Mouse (Mus musculus): Measurements from ENCODE around the gene Arpc5l. TPM values are rescaled to one million over a fixed set of nuclear protein-coding genes. Genes with fewer than 3 reads are reported as not detected.
A peak's percentile ranks its signal among the peaks of the same experiment; 100 is the strongest.

The Arpc5l gene
- total RNA-seq (2017) = 61.2 and 64.3 TPM in 2 replicates

DNA sequence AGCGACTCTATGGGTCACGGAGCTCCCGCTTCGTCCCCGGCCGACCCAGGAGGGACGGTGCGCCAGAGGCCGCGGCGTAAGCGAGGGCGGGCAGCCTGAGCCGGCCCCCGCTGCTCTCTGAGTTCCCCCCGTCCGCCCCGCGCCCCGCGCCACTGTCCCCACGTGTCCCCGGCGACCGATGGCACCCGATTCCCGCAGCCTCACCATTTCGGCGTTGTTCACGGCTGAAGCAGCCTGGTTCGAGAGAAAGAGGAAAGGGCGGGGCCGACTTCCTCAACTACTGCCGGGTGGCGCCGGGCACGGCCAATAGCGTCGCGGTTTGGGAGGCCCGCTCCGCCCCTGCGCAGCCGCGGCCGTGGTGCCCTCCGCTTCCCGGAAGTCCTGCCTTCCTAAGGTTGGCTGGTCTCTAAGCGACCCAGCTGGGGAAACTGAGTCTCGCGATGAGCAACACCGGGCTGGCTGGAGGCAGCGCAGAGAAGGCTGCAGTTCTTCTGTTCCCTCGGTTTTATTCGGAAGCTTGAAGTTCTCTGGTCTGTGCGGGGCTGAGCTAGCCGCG lies at the start of gene Arpc5l:
Arpc5l (plus strand) TSS at position 469 of the 556 bp plus-strand sequence.
- ATAC-seq (replicated peaks in 1 of 2; ENCODE audit: insufficient read depth in 1 of 2, low FRiP score in 2 of 2, low TSS enrichment in 1 of 2, low read depth in 1 of 2, poor library complexity in 2 of 2, severe bottlenecking in 2 of 2) = peak; percentile 81 to 83

GRCm38 (mm10) chr2:38956062-38956461 lies 49.1 kb upstream of the Arpc5l start:
- ATAC-seq (replicated peaks in 1 of 2; ENCODE audit: insufficient read depth in 1 of 2, low FRiP score in 2 of 2, low TSS enrichment in 1 of 2, low read depth in 1 of 2, poor library complexity in 2 of 2, severe bottlenecking in 2 of 2) = no peak

GRCm38 (mm10) chr2:38957671-38958223 lies 47.4 kb upstream of the Arpc5l start:
- ATAC-seq (replicated peaks in 1 of 2; ENCODE audit: insufficient read depth in 1 of 2, low FRiP score in 2 of 2, low TSS enrichment in 1 of 2, low read depth in 1 of 2, poor library complexity in 2 of 2, severe bottlenecking in 2 of 2) = no peak

GRCm38 (mm10) chr2:38964198-38964597 lies 41.0 kb upstream of the Arpc5l start:
- ATAC-seq (replicated peaks in 1 of 2; ENCODE audit: insufficient read depth in 1 of 2, low FRiP score in 2 of 2, low TSS enrichment in 1 of 2, low read depth in 1 of 2, poor library complexity in 2 of 2, severe bottlenecking in 2 of 2) = no peak

GRCm38 (mm10) chr2:38969650-38970049 lies 35.5 kb upstream of the Arpc5l start:
- ATAC-seq (replicated peaks in 1 of 2; ENCODE audit: insufficient read depth in 1 of 2, low FRiP score in 2 of 2, low TSS enrichment in 1 of 2, low read depth in 1 of 2, poor library complexity in 2 of 2, severe bottlenecking in 2 of 2) = no peak; a peak in 1 of 4 replicates

- peak; percentile 27 to 36; a peak in 1 of 4 replicates for ATAC-seq (replicated peaks in 1 of 2; ENCODE audit: insufficient read depth in 1 of 2, low FRiP score in 2 of 2, low TSS enrichment in 1 of 2, low read depth in 1 of 2, poor library complexity in 2 of 2, severe bottlenecking in 2 of 2)
These were observed 35.1 kb upstream of the Arpc5l start for GRCm38 (mm10) chr2:38970057-38970456.

DNA sequence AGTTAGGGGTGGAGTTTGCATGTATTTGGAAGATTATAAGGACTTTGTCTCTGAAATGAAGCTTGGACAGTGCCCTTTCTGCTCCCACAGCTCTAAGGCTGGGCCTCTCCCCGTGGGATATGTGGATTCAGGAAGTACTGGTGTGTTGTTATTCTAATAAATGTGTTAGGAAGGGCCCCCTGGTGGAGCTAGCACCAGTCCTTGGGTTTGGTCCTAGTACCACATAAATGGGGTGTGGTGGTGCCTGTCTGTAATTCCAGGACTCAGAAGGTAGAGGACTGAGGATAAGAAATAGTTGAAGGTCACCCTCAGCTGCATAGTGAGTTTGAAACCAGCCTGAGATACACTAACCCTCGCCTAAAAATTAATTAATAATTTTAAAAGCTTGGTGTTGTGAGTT lies 31.9 kb upstream of the Arpc5l start:
- ATAC-seq (replicated peaks in 1 of 2; ENCODE audit: insufficient read depth in 1 of 2, low FRiP score in 2 of 2, low TSS enrichment in 1 of 2, low read depth in 1 of 2, poor library complexity in 2 of 2, severe bottlenecking in 2 of 2) = no peak

DNA sequence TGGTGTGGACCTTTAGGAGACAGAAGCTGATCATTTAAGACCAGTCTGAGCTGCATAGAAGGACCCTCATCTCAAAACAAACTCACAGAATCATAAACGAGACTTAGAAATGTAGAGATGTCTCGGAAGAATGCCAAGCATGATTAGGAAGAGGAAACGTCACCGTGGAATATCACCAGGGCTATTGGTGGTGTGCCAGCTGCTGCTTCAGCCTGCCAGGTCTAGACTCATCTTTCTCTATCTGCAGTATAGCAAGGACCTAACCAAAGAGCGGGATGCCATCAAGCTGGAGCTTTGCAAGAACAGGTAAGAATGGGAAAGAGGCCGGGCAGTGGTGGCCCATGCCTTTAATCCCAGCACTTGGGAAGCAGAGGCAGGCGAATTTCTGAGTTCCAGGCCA lies 31.4 kb upstream of the Arpc5l start:
- no peak for ATAC-seq (replicated peaks in 1 of 2; ENCODE audit: insufficient read depth in 1 of 2, low FRiP score in 2 of 2, low TSS enrichment in 1 of 2, low read depth in 1 of 2, poor library complexity in 2 of 2, severe bottlenecking in 2 of 2)

DNA sequence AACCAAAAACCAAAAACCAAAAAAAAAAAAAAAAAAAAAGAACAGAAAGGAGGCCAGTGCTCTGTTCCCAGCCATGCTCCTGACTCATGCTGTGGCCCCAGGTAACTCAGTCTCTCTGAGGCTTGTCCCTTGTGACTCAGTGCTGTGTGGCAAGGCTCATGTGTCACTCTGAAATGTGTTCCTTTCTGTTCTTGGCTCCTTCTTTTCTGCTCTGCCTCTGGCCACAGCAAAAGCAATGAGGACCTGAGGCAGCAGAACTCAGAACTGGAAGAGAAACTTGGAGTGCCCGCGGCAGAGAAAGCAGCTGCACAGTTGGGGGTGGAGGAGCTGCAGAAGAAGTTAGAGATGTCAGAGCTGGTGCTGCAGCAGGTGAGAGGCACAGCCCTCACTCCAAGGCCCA lies 31.0 kb upstream of the Arpc5l start:
- no peak for ATAC-seq (replicated peaks in 1 of 2; ENCODE audit: insufficient read depth in 1 of 2, low FRiP score in 2 of 2, low TSS enrichment in 1 of 2, low read depth in 1 of 2, poor library complexity in 2 of 2, severe bottlenecking in 2 of 2)

DNA sequence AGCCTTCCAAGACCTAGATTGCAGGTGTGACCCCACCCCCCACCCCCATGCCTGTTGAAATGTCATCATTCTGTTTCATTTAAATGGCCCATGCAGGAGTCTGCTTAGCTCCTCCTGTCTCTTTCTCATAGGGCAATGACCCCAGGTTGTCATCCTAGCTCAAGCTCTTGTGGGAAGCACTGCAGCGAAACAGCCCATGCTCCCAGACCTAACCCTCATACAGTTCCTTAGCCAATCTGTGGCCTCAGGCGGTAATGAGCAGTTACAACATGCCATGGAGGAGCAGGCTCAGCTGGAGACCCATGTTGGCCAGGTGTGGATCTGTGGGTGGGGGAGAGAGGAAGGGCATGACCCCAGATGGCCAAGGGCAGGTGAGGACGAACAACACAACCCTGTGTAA lies 30.0 kb upstream of the Arpc5l start:
- no peak for ATAC-seq (replicated peaks in 1 of 2; ENCODE audit: insufficient read depth in 1 of 2, low FRiP score in 2 of 2, low TSS enrichment in 1 of 2, low read depth in 1 of 2, poor library complexity in 2 of 2, severe bottlenecking in 2 of 2)

- ATAC-seq (replicated peaks in 1 of 2; ENCODE audit: insufficient read depth in 1 of 2, low FRiP score in 2 of 2, low TSS enrichment in 1 of 2, low read depth in 1 of 2, poor library complexity in 2 of 2, severe bottlenecking in 2 of 2) = no peak
These were observed 29.0 kb upstream of the Arpc5l start for GRCm38 (mm10) chr2:38975941-38976805.

DNA sequence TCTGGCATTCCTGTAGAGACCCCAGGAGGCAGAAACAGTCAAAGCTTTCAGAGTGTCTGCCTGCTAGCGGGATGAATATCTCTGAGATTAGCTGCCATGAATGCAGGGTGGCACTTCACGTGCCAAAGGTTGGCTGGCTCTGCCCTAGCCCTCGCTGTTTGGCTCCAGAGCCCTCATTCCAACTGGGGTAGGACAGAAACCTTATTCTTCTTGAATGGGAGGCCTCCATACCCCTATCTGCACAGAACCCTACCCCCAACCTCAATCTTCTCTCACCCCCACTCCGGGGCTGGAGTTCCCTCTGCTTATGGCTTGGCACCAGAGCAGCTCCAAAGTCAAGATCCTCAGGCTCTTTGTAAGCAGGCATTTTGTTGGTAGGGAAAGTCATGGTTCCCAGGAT lies 27.3 kb upstream of the Arpc5l start:
- ATAC-seq (replicated peaks in 1 of 2; ENCODE audit: insufficient read depth in 1 of 2, low FRiP score in 2 of 2, low TSS enrichment in 1 of 2, low read depth in 1 of 2, poor library complexity in 2 of 2, severe bottlenecking in 2 of 2) = no peak

DNA sequence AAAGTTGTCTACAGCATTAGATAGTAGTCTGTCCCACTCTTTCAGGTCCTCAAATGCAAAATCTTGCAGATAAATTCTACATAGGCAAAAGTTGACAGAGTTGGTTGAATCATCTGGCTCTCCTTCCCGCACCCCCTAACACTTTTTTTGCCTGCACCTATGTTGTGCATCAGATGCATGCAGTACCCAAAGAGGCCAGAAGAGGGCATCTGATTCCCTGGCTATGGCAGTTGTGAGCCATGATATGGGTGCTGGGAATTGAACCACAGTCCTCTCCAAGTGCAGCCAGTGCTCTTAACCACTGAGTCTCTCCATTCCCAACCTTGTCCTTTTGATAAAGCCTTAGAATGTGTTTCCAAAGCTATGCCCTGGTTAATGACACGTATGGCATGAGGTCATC lies 21.7 kb upstream of the Arpc5l start:
- ATAC-seq (replicated peaks in 1 of 2; ENCODE audit: insufficient read depth in 1 of 2, low FRiP score in 2 of 2, low TSS enrichment in 1 of 2, low read depth in 1 of 2, poor library complexity in 2 of 2, severe bottlenecking in 2 of 2) = no peak

DNA sequence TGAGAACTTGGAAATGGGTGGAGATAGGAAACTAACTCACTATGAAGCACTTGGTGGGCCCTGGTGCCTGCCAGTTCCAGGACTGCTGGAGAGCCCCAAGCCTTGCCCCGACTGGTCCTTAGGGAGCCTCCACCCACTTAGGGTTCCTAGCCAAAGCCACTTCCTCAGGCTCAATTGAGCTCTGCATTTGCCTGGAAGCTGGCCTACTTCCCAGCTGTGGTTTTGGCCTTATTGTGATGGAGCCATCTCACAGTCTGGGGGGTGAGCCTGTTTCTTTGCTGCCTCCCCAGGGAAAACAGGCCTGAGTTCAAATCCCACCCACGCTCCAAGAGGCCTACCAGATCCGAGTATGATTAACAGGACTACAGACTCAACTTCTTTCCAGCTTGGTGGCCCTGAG lies 18.6 kb upstream of the Arpc5l start:
- peak; percentile 63 to 79 for ATAC-seq (replicated peaks in 1 of 2; ENCODE audit: insufficient read depth in 1 of 2, low FRiP score in 2 of 2, low TSS enrichment in 1 of 2, low read depth in 1 of 2, poor library complexity in 2 of 2, severe bottlenecking in 2 of 2)

GRCm38 (mm10) chr2:38987371-38987770 lies 17.8 kb upstream of the Arpc5l start:
- ATAC-seq (replicated peaks in 1 of 2; ENCODE audit: insufficient read depth in 1 of 2, low FRiP score in 2 of 2, low TSS enrichment in 1 of 2, low read depth in 1 of 2, poor library complexity in 2 of 2, severe bottlenecking in 2 of 2) = no peak

DNA sequence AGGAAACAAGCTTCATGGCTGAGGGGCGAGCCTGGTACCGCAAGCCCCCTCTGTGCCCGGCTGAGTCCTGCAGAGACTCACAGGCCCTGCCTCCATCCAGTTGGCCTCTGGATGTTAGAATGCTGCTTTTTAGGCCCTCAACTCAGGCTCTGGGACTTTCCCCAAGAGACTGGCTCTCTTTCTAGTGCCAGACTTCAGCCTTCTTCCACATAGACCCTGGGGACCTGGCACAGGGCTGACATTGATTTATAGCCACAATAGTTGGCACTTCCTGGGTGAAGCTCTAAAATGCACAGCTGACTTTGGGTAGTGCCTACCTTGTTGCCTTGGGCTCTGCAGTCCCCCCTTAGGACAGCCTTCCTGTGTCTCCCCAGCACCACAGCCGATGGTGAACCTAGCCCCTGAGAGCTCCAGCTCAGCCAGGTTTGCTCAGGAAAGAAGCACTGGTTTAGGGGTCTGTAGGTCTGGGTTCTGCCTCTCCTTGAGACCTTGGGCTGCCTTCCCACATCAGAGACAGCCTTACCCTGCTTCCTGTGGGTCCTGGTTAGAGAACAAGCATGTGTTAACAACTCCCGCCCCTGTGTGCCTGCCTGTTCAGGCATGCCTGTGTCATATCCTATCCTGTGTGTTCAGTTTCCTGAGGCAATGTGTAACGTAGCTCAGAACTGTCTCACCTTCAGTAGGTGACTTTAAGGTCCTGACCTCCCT lies 17.2 kb upstream of the Arpc5l start:
- ATAC-seq (replicated peaks in 1 of 2; ENCODE audit: insufficient read depth in 1 of 2, low FRiP score in 2 of 2, low TSS enrichment in 1 of 2, low read depth in 1 of 2, poor library complexity in 2 of 2, severe bottlenecking in 2 of 2) = peak; percentile 35 to 54; a peak in 1 of 4 replicates

DNA sequence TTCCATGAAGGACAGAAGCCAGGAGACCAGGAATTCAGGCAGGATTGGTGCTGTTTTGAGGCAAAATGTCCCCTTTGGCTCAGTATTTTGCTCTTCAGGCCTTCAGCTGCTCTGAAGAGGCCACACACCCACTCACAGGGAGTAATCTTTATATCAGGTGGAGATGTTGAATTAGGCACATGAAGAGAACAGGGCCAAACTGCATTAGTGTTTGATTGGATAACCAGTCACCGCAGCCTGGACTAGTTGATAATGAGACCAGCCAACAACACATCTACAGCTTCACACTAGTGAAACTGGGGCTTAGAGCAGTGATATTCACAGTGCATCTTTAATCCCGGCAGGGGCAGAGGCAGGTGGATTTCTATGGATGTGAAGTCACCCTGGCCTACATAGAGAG lies 16.2 kb upstream of the Arpc5l start:
- no peak for ATAC-seq (replicated peaks in 1 of 2; ENCODE audit: insufficient read depth in 1 of 2, low FRiP score in 2 of 2, low TSS enrichment in 1 of 2, low read depth in 1 of 2, poor library complexity in 2 of 2, severe bottlenecking in 2 of 2)

- no peak for ATAC-seq (replicated peaks in 1 of 2; ENCODE audit: insufficient read depth in 1 of 2, low FRiP score in 2 of 2, low TSS enrichment in 1 of 2, low read depth in 1 of 2, poor library complexity in 2 of 2, severe bottlenecking in 2 of 2)
These were observed 13.1 kb upstream of the Arpc5l start for GRCm38 (mm10) chr2:38992004-38992403.
